Comparison of ENCODE assay signal across 12 mouse cellular contexts in the genomic region with DNA sequence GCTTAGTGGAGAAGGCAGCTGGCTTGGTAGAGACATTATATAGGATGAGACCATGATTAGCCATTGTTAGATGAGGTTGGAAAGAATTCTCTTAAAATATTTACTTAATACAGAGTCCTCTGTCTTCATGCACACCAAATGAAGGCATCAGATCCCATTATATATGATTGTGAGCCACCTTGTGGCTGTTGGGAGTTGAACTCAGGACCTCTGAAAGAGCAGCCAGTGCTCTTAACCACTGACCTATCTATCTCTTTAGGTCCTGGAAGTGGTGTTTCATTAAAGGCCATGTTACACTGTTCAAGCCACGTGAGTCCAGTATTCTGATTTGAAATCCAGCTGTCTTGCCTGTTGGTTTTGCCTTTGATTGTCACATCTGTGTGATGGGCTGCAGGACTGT. TPM values are rescaled to one million over a fixed set of nuclear protein-coding genes. Genes with fewer than 3 reads are reported as not detected.
DNase-seq lines count a peak whose midpoint lies in the region; ATAC-seq and TF ChIP-seq lines count a peak whose summit lies in the region.
"Had no signal": no experiment of that assay in that cellular context is flagged by ENCODE, and none has a peak within 500 bp of the region (broad histone marks: within the 10 kb centered on the region; RNA-seq: fewer than 3 reads in every experiment).

No protein-coding gene starts in this region.

- peak; percentile 19 for DNase-seq in embryonic facial prominence, embryonic 14.5 days (ENCODE audit: low spot score)
- DNase-seq in embryonic facial prominence, embryonic 10.5 days (ENCODE audit: low spot score): no peak
- peak; percentile 35 for DNase-seq in lung, embryonic 14.5 days
- DNase-seq in lung, postnatal 10 days: no peak
- DNase-seq in B cell, adult 2 months: peak; percentile 18 to 21
- peak; percentile 14 for DNase-seq in embryo, embryonic 11 days
- DNase-seq in gastrocnemius, postnatal 36 days: no peak
- DNase-seq: cerebellum, postnatal 25 days had no signal

- H3K9ac ChIP-seq in embryonic facial prominence, embryonic 14.5 days (ENCODE audit: low read depth, low read length): no peak overlapping the region
- no peak overlapping the region for H3K9ac ChIP-seq in lung, embryonic 14.5 days
- H3K9ac ChIP-seq in heart, embryonic 11.5 days (ENCODE audit: low read depth, low read length): no peak overlapping the region
- H3K9ac ChIP-seq: heart, embryonic 13.5 days had no signal

- 41% methylated on average over 1 of the region's 1 CpGs for WGBS in embryonic facial prominence, embryonic 14.5 days
- WGBS in embryonic facial prominence, embryonic 10.5 days: 34% methylated on average over 1 of the region's 1 CpGs
- WGBS in lung, embryonic 14.5 days: 34% methylated on average over 1 of the region's 1 CpGs
- 44% methylated on average over 1 of the region's 1 CpGs for WGBS in heart, embryonic 11.5 days (ENCODE audit: insufficient replicate concordance)

- H3K4me3 ChIP-seq in embryonic facial prominence, embryonic 14.5 days (ENCODE audit: low read depth, low read length): no peak overlapping the region
- H3K4me3 ChIP-seq in embryonic facial prominence, embryonic 10.5 days: no peak overlapping the region
- H3K4me3 ChIP-seq in lung, embryonic 14.5 days (ENCODE audit: low read depth, low read length): no peak overlapping the region
- no peak overlapping the region for H3K4me3 ChIP-seq in heart, embryonic 11.5 days (ENCODE audit: low read depth, low read length)
- H3K4me3 ChIP-seq: erythroblast, embryonic 14.5 days; heart, embryonic 13.5 days had no signal

- no peaks in the 10 kb centered on the region for H3K36me3 ChIP-seq in embryonic facial prominence, embryonic 14.5 days (ENCODE audit: control insufficient read depth, insufficient read depth, low read length)
- no peaks in the 10 kb centered on the region for H3K36me3 ChIP-seq in embryonic facial prominence, embryonic 10.5 days (replicated peaks)
- no peaks in the 10 kb centered on the region for H3K36me3 ChIP-seq in lung, embryonic 14.5 days (ENCODE audit: insufficient read depth)
- no peaks in the 10 kb centered on the region for H3K36me3 ChIP-seq in heart, embryonic 11.5 days (ENCODE audit: control insufficient read depth, insufficient read depth, low read length)
- H3K36me3 ChIP-seq: heart, embryonic 13.5 days had no signal

- intact Hi-C loops in gastrocnemius, postnatal 36 days (cut with DNase I): no loop called here

- ATAC-seq in embryonic facial prominence, embryonic 14.5 days (ENCODE audit: low read depth): no peak
- no peak for ATAC-seq in lung, embryonic 14.5 days (ENCODE audit: insufficient read depth)
- ATAC-seq in heart, embryonic 11.5 days (replicated peaks; ENCODE audit: insufficient number of reproducible peaks, low FRiP score, low TSS enrichment): no peak

- H3K27ac ChIP-seq in embryonic facial prominence, embryonic 14.5 days (replicated peaks; ENCODE audit: low read depth, low read length): no peak overlapping the region
- H3K27ac ChIP-seq in embryonic facial prominence, embryonic 10.5 days (replicated peaks): no peak overlapping the region
- H3K27ac ChIP-seq in lung, embryonic 14.5 days (ENCODE audit: low read depth): no peak overlapping the region
- H3K27ac ChIP-seq in heart, embryonic 11.5 days (ENCODE audit: low read depth, low read length): no peak overlapping the region
- H3K27ac ChIP-seq: heart, embryonic 13.5 days; macrophage had no signal

- peak; percentile 25; the same call in 1 of the 2 replicates for TF ChIP-seq CTCF in lung, embryonic 14.5 days (IDR thresholded peaks at IDR 0.05; ENCODE audit: low read depth)

- H3K4me1 ChIP-seq in embryonic facial prominence, embryonic 14.5 days (ENCODE audit: control insufficient read depth, insufficient read depth, low read length): no peaks in the 10 kb centered on the region
- peaks cover 7% of the 10 kb centered on the region for H3K4me1 ChIP-seq in embryonic facial prominence, embryonic 10.5 days
- H3K4me1 ChIP-seq in lung, embryonic 14.5 days (ENCODE audit: insufficient read depth): no peaks in the 10 kb centered on the region
- H3K4me1 ChIP-seq in heart, embryonic 11.5 days (ENCODE audit: control insufficient read depth, insufficient read depth, low read length): no peaks in the 10 kb centered on the region

- no peaks in the 10 kb centered on the region for H3K27me3 ChIP-seq in embryonic facial prominence, embryonic 14.5 days (replicated peaks; ENCODE audit: control insufficient read depth, insufficient read depth, low read length)
- no peaks in the 10 kb centered on the region for H3K27me3 ChIP-seq in embryonic facial prominence, embryonic 10.5 days (replicated peaks; ENCODE audit: low read depth, poor library complexity, severe bottlenecking)
- H3K27me3 ChIP-seq in lung, embryonic 14.5 days (ENCODE audit: insufficient read depth, low read length): no peaks in the 10 kb centered on the region
- H3K27me3 ChIP-seq in heart, embryonic 11.5 days (ENCODE audit: control insufficient read depth, insufficient read depth, low read length): no peaks in the 10 kb centered on the region
- H3K27me3 ChIP-seq: heart, embryonic 13.5 days had no signal

- no peaks in the 10 kb centered on the region for H3K9me3 ChIP-seq in embryonic facial prominence, embryonic 14.5 days (ENCODE audit: control insufficient read depth, low read length)
- no peaks in the 10 kb centered on the region for H3K9me3 ChIP-seq in embryonic facial prominence, embryonic 10.5 days
- no peaks in the 10 kb centered on the region for H3K9me3 ChIP-seq in lung, embryonic 14.5 days (ENCODE audit: low read depth, low read length)
- H3K9me3 ChIP-seq in heart, embryonic 11.5 days (replicated peaks; ENCODE audit: control insufficient read depth, low read length): no peaks in the 10 kb centered on the region
- H3K9me3 ChIP-seq: heart, embryonic 13.5 days had no signal

- H3K4me2 ChIP-seq in embryonic facial prominence, embryonic 14.5 days (ENCODE audit: low read depth, low read length): no peak overlapping the region
- no peak overlapping the region for H3K4me2 ChIP-seq in lung, embryonic 14.5 days
- H3K4me2 ChIP-seq in heart, embryonic 11.5 days: no peak overlapping the region
- H3K4me2 ChIP-seq: heart, embryonic 13.5 days had no signal

RNA-seq across cellular contexts. Expression of gene Polr3e, which starts 4.2 kb away (rescaled TPM):
- polyA plus RNA-seq in embryonic facial prominence, embryonic 14.5 days (2014; fragmentation: Nextera tagmentation; extraction: Ambion mirVana): 21.8 and 26.2 TPM in 2 replicates
- polyA plus RNA-seq in embryonic facial prominence, embryonic 10.5 days (2016; fragmentation: Nextera tagmentation; extraction: Ambion mirVana): 42.9 and 44.8 TPM in 2 replicates
- 24.3 and 24.6 TPM in 2 replicates for polyA plus RNA-seq in lung, embryonic 14.5 days (2014; fragmentation: Nextera tagmentation; extraction: Ambion mirVana)
- total RNA-seq in gastrocnemius, postnatal 36 days (2021): 10 to 100 TPM; 10.7 to 11.4 TPM
- polyA plus RNA-seq in heart, embryonic 11.5 days (2014; fragmentation: Nextera tagmentation; extraction: Ambion mirVana): 15.0 and 15.6 TPM in 2 replicates

Comparison
In these comparisons a context has a peak if more than half of its experiments do, and no peak if none do; other contexts are left out.
1. DNase-seq: peak in embryonic facial prominence, embryonic 14.5 days (single experiment), lung, embryonic 14.5 days (single experiment), B cell, adult 2 months (2 of 2) and embryo, embryonic 11 days (single experiment); none in embryonic facial prominence, embryonic 10.5 days (single experiment), lung, postnatal 10 days (single experiment) and gastrocnemius, postnatal 36 days (0 of 2).